Mouse (Mus musculus) intestine, postnatal 0 days (tissue): ENCODE data around the gene Lilra6. TPM values are rescaled to one million over a fixed set of nuclear protein-coding genes. Genes with fewer than 3 reads are reported as not detected.
"Not testable (repeated sequence)": the region's sequence is repeated elsewhere in the genome, so short reads cannot be mapped to it uniquely, and the experiment has no call there.

Experiments used
- ATAC-seq: fragments of 200-750 bp; cut with Nextera tagmentation; 2 replicates; pipeline ENCODE4 v1.8.0; 2017; ENCODE audit warnings: mild to moderate bottlenecking, moderate TSS enrichment, moderate library complexity
- H3K27ac ChIP-seq: fragments of 300-500 bp; sonication (generic); 2 replicates; pipeline ENCODE4 v1.5.1; 2014; ENCODE audit warnings: mild to moderate bottlenecking, low read depth, low read length, moderate library complexity
- H3K27me3 ChIP-seq: fragments of 300-500 bp; sonication (generic); replicated peaks from 2 replicates; pipeline ENCODE4 v1.6.1; 2014; ENCODE audit warnings: low read length, mixed read lengths; ENCODE audit not compliant: control insufficient read depth, insufficient read depth
- H3K36me3 ChIP-seq: fragments of 300-500 bp; sonication (generic); 2 replicates; pipeline ENCODE4 v1.6.1; 2014; ENCODE audit warnings: mild to moderate bottlenecking, moderate library complexity; ENCODE audit not compliant: control insufficient read depth, insufficient read depth
- H3K4me1 ChIP-seq: fragments of 300-500 bp; sonication (generic); replicated peaks from 2 replicates; pipeline ENCODE4 v1.6.1; 2014; ENCODE audit warnings: antibody characterized with exemption, low read length, mixed read lengths; ENCODE audit not compliant: control insufficient read depth, insufficient read depth
- H3K4me2 ChIP-seq: fragments of 300-500 bp; sonication (generic); replicated peaks from 2 replicates; pipeline ENCODE4 v1.6.1; 2014; ENCODE audit warnings: low read depth, mild to moderate bottlenecking, moderate library complexity
- H3K4me3 ChIP-seq: fragments of 300-500 bp; sonication (generic); 2 replicates; pipeline ENCODE4 v1.5.1; 2014; ENCODE audit warnings: low read depth, low read length
- H3K9ac ChIP-seq: fragments of 300-500 bp; sonication (generic); 2 replicates; pipeline ENCODE4 v1.6.1; 2014; ENCODE audit warnings: mild to moderate bottlenecking, low read depth, low read length
- H3K9me3 ChIP-seq: fragments of 300-500 bp; sonication (generic); 2 replicates; pipeline ENCODE4 v1.6.1; 2016; ENCODE audit warnings: mixed run types; ENCODE audit not compliant: control insufficient read depth
- CTCF ChIP-seq: sonication (generic); IDR thresholded peaks from 2 replicates; pipeline ENCODE4 v1.5.1; 2016; ENCODE audit warnings: low read depth, mild to moderate bottlenecking, control low read depth, antibody characterized with exemption, moderate library complexity
- WGBS: fragments of 180-500 bp; shearing (Covaris S2); extraction: QIAGEN DNeasy Blood & Tissue Kit; methylation state at CpG from one replicate; pipeline ENCODE4 v1.1.7; 2014; 5-methylcytosine and 5-hydroxymethylcytosine counted together
- polyA plus RNA-seq: library from polyadenylated mRNA; unstranded; fragments of >200 nt; fragmentation: Nextera tagmentation; extraction: Ambion mirVana; gene quantifications from 2 replicates; pipeline ENCODE4 v1.2.1, GENCODE M21; 2015

Gene Lilra6
- not detected in 2 replicates for polyA plus RNA-seq

- not testable (repeated sequence) for H3K4me3 ChIP-seq, H3K4me1 ChIP-seq, H3K27me3 ChIP-seq, H3K4me2 ChIP-seq, H3K27ac ChIP-seq, H3K9me3 ChIP-seq, H3K36me3 ChIP-seq, ATAC-seq, H3K9ac ChIP-seq
- 63% methylated on average over 2 of the region's 2 CpGs for WGBS
Measured at GRCm38 (mm10) chr7:3915387-3915786, at the start of gene Lilra6. Gene Lilra6 (minus strand): TSS chr7:3915503.

- WGBS: 87% methylated on average over 2 of the region's 2 CpGs
- Histone ChIP-seq H3K4me3 (no peak overlapping the region), H3K9ac (no peak overlapping the region), H3K4me2 (no peak overlapping the region), H3K4me1 (no peaks in the 10 kb centered on the region), H3K27me3 (no peaks in the 10 kb centered on the region), H3K36me3 (no peaks in the 10 kb centered on the region), H3K9me3 (no peaks in the 10 kb centered on the region), H3K27ac (no peak overlapping the region)
- ATAC-seq: no peak
- TF ChIP-seq CTCF: no peak
Measured at GRCm38 (mm10) chr7:3962017-3962416, 46.7 kb upstream of the Lilra6 start.

- WGBS: 79% methylated on average over 3 of the region's 3 CpGs
- Histone ChIP-seq H3K4me2 (no peak overlapping the region), H3K4me1 (no peaks in the 10 kb centered on the region), H3K27me3 (no peaks in the 10 kb centered on the region), H3K9me3 (no peaks in the 10 kb centered on the region), H3K4me3 (no peak overlapping the region), H3K36me3 (no peaks in the 10 kb centered on the region), H3K9ac (no peak overlapping the region), H3K27ac (no peak overlapping the region)
- no peak for TF ChIP-seq CTCF
- ATAC-seq: no peak
Measured at GRCm38 (mm10) chr7:3957387-3957786, 42.1 kb upstream of the Lilra6 start.

- TF ChIP-seq CTCF: no peak
- no peak overlapping the region for H3K4me3 ChIP-seq
- 77% methylated on average over 3 of the region's 3 CpGs for WGBS
- no peak for ATAC-seq
- H3K27me3 ChIP-seq: no peaks in the 10 kb centered on the region
- no peak overlapping the region for H3K9ac ChIP-seq
- no peaks in the 10 kb centered on the region for H3K9me3 ChIP-seq
- no peaks in the 10 kb centered on the region for H3K4me1 ChIP-seq
- no peak overlapping the region for H3K4me2 ChIP-seq
- no peak overlapping the region for H3K27ac ChIP-seq
- no peaks in the 10 kb centered on the region for H3K36me3 ChIP-seq
Measured at GRCm38 (mm10) chr7:3949159-3949558, 33.9 kb upstream of the Lilra6 start.

- Histone ChIP-seq H3K36me3 (no peaks in the 10 kb centered on the region), H3K9me3 (no peaks in the 10 kb centered on the region), H3K9ac (no peak overlapping the region), H3K4me2 (no peak overlapping the region), H3K4me1 (no peaks in the 10 kb centered on the region), H3K27ac (no peak overlapping the region), H3K27me3 (no peaks in the 10 kb centered on the region), H3K4me3 (no peak overlapping the region)
- TF ChIP-seq CTCF: no peak
- WGBS: 61% methylated on average over 4 of the region's 4 CpGs
- ATAC-seq: no peak
Measured at GRCm38 (mm10) chr7:3948223-3948622, 32.9 kb upstream of the Lilra6 start.

GRCm38 (mm10) chr7:3946117-3946516 lies 30.8 kb upstream of the Lilra6 start:
- H3K4me1 ChIP-seq: no peaks in the 10 kb centered on the region
- H3K9me3 ChIP-seq: no peaks in the 10 kb centered on the region
- no peaks in the 10 kb centered on the region for H3K27me3 ChIP-seq
- no peak for ATAC-seq
- no peak for TF ChIP-seq CTCF
- no peak overlapping the region for H3K27ac ChIP-seq
- no peak overlapping the region for H3K9ac ChIP-seq
- WGBS: 59% methylated on average over 4 of the region's 4 CpGs
- H3K36me3 ChIP-seq: no peaks in the 10 kb centered on the region
- no peak overlapping the region for H3K4me3 ChIP-seq
- no peak overlapping the region for H3K4me2 ChIP-seq

GRCm38 (mm10) chr7:3940915-3941314 lies 25.6 kb upstream of the Lilra6 start:
- WGBS: 72% methylated on average over 3 of the region's 3 CpGs

More at GRCm38 (mm10) chr7:3940915-3941314, 25.6 kb upstream of the Lilra6 start:
- ATAC-seq: no peak
- Histone ChIP-seq H3K9me3 (no peaks in the 10 kb centered on the region), H3K4me2 (no peak overlapping the region), H3K27ac (no peak overlapping the region), H3K4me1 (no peaks in the 10 kb centered on the region), H3K9ac (no peak overlapping the region), H3K4me3 (no peak overlapping the region), H3K27me3 (no peaks in the 10 kb centered on the region), H3K36me3 (no peaks in the 10 kb centered on the region)
- TF ChIP-seq CTCF: no peak
